Mouse (Mus musculus) testis, adult 2 months (tissue): Measurements from ENCODE around the gene Cyb5rl.

Experiments
- CTCF ChIP-seq: fragments of 200-500 bp; IDR thresholded peaks from 2 replicates; pipeline ENCODE4 v1.5.1; 2012; ENCODE audit warnings: low read depth, mild to moderate bottlenecking, inconsistent platforms, low read length, moderate library complexity; ENCODE audit not compliant: control insufficient read depth, insufficient read depth, insufficient replicate concordance
- POLR2A ChIP-seq: fragments of 200-500 bp; IDR thresholded peaks from 2 replicates; pipeline ENCODE4 v1.6.1; 2012; ENCODE audit warnings: low read depth, mild to moderate bottlenecking, inconsistent platforms, low read length, moderate library complexity; ENCODE audit not compliant: control insufficient read depth

- TF ChIP-seq CTCF (no peak), POLR2A (no peak)
Measured at GRCm38 (mm10) chr4:107045188-107045587, 21.6 kb upstream of the Cyb5rl start.
